Mouse (Mus musculus) stomach, embryonic 16.5 days (tissue): ENCODE results near the gene Ankib1. TPM values are rescaled to one million over a fixed set of nuclear protein-coding genes. Genes with fewer than 3 reads are reported as not detected.

Experiments
- ATAC-seq: fragments of 200-750 bp; cut with Nextera tagmentation; 2 replicates; pipeline ENCODE4 v1.8.0; 2017; ENCODE audit warnings: moderate number of reproducible peaks, moderate TSS enrichment; ENCODE audit not compliant: insufficient read depth, low FRiP score
- H3K27ac ChIP-seq: fragments of 300-500 bp; sonication (generic); 2 replicates; pipeline ENCODE4 v1.5.1; 2014; ENCODE audit warnings: low read length
- H3K27me3 ChIP-seq: fragments of 300-500 bp; sonication (generic); 2 replicates; pipeline ENCODE4 v1.6.1; 2014; ENCODE audit warnings: low read length, control low read depth, mixed read lengths; ENCODE audit not compliant: control insufficient read depth, insufficient read depth
- H3K36me3 ChIP-seq: fragments of 300-500 bp; sonication (generic); 2 replicates; pipeline ENCODE4 v1.6.1; 2014; ENCODE audit warnings: low read length; ENCODE audit not compliant: control insufficient read depth, insufficient read depth
- H3K4me1 ChIP-seq: fragments of 300-500 bp; sonication (generic); 2 replicates; pipeline ENCODE4 v1.6.1; 2014; ENCODE audit warnings: low read length, control low read depth, mixed read lengths; ENCODE audit not compliant: control insufficient read depth, insufficient read depth
- H3K4me2 ChIP-seq: fragments of 300-500 bp; sonication (generic); 2 replicates; pipeline ENCODE4 v1.6.1; 2014; ENCODE audit warnings: low read depth, low read length, mixed read lengths
- H3K4me3 ChIP-seq: fragments of 300-500 bp; sonication (generic); replicated peaks from 2 replicates; pipeline ENCODE4 v1.5.1; 2014; ENCODE audit warnings: mild to moderate bottlenecking, low read length
- H3K9ac ChIP-seq: fragments of 300-500 bp; sonication (generic); 2 replicates; pipeline ENCODE4 v1.6.1; 2014; ENCODE audit warnings: low read length
- H3K9me3 ChIP-seq: fragments of 300-500 bp; sonication (generic); replicated peaks from 2 replicates; pipeline ENCODE4 v1.6.1; 2016; ENCODE audit warnings: low read length, control low read depth; ENCODE audit not compliant: control insufficient read depth
- WGBS: fragments of 180-500 bp; shearing (Covaris S2); extraction: QIAGEN DNeasy Blood & Tissue Kit; methylation state at CpG from one replicate; pipeline ENCODE4 v1.1.7; 2014; 5-methylcytosine and 5-hydroxymethylcytosine counted together
- polyA plus RNA-seq: library from polyadenylated mRNA; unstranded; fragments of >200 nt; fragmentation: Nextera tagmentation; extraction: Ambion mirVana; gene quantifications from 2 replicates; pipeline ENCODE4 v1.2.1, GENCODE M21; 2015

The Ankib1 gene
- 6.3 and 7.7 TPM in 2 replicates for polyA plus RNA-seq

GRCm38 (mm10) chr5:3802433-3803291 lies at the start of gene Ankib1, which contains the start of gene Krit1:
TSS of gene Ankib1 (minus strand) at chr5:3802925.
TSS of gene Krit1 (plus strand) at chr5:3803184.
- peak; percentile 94 for ATAC-seq
- Histone ChIP-seq H3K36me3 (no peaks in the 10 kb centered on the region), H3K9me3 (no peaks in the 10 kb centered on the region), H3K9ac (peak within 1 kb of the TSS; percentile 90), H3K27ac (peak within 1 kb of the TSS; percentile 94), H3K4me2 (peak within 1 kb of the TSS; percentile 84), H3K4me3 (peak within 1 kb of the TSS; percentile 74), H3K4me1 (peaks cover 15% of the 10 kb centered on the region), H3K27me3 (no peaks in the 10 kb centered on the region)
- whole genome bisulfite sequencing: under 1% methylated on average over 109 of the region's 109 CpGs

DNA sequence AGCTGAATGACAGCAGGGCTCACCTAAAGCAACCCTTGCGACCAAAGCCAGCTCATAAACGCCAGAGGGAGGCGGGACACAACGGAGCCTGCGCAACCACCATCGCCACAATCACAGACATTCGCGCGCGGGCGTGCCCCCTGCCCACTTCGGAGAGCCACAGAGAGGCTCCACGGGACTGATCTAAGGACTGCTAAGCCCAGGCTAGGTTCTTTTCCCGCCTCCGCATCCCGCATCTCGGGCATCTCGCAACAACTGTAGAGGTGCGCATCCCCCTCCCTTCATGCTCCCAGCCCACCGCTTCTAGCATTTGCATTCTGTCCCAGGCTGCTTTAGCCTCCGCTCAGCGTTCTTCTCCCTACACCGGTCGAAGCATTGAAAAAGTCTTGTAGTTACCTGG lies 42.3 kb upstream of the Ankib1 start, which contains the start of gene Lrrd1:
Gene Lrrd1, plus strand, starts transcription at position 148 of the 400 bp plus-strand sequence.
- no peak for ATAC-seq
- Histone ChIP-seq H3K9me3 (no peaks in the 10 kb centered on the region), H3K36me3 (no peaks in the 10 kb centered on the region), H3K4me2 (peak within 1 kb of the TSS; percentile 58), H3K4me1 (no peaks in the 10 kb centered on the region), H3K9ac (peak within 1 kb of the TSS; percentile 44; the same call in 1 of the 2 replicates), H3K27me3 (no peaks in the 10 kb centered on the region), H3K27ac (no peak within 1 kb of the TSS), H3K4me3 (peak within 1 kb of the TSS; percentile 30)
- WGBS: 9% methylated on average over 24 of the region's 24 CpGs

DNA sequence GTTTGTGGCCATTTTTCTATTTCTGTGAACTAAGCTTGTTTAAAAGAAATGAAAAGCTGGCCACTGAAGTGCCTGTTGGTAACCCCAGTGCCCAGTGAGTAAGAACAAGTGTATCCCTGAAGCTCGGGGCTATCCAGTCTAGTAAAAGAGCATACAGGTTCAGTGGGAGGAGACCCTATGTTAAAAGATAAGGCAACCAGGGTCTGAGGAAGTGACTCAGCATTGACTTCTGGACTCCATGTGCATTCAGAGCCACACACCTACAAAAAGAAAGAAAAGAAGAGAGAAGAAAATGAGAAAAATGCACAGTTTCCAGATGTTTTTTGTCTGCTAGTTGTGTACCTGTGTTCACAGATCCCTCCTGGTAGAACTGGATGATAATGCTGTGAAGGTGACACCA lies 31.4 kb upstream of the Ankib1 start:
- Histone ChIP-seq H3K4me2 (no peak overlapping the region), H3K9ac (no peak overlapping the region), H3K27ac (no peak overlapping the region), H3K4me1 (no peaks in the 10 kb centered on the region), H3K9me3 (peaks cover 7% of the 10 kb centered on the region; the same call in 1 of the 2 replicates), H3K36me3 (peaks cover 15% of the 10 kb centered on the region), H3K4me3 (no peak overlapping the region), H3K27me3 (no peaks in the 10 kb centered on the region)
- WGBS: 73% methylated on average over 1 of the region's 1 CpGs
- no peak for ATAC-seq

GRCm38 (mm10) chr5:3808472-3808871 lies 5.7 kb upstream of the Ankib1 start:
- Histone ChIP-seq H3K4me3 (no peak overlapping the region), H3K27ac (no peak overlapping the region), H3K4me2 (no peak overlapping the region), H3K36me3 (no peaks in the 10 kb centered on the region), H3K9ac (no peak overlapping the region), H3K4me1 (peaks cover 8% of the 10 kb centered on the region), H3K9me3 (no peaks in the 10 kb centered on the region), H3K27me3 (no peaks in the 10 kb centered on the region)
- WGBS: 98% methylated on average over 1 of the region's 1 CpGs
- ATAC-seq: no peak

- no peaks in the 10 kb centered on the region for H3K36me3 ChIP-seq
- ATAC-seq: peak; percentile 78; the same call in 1 of the 2 replicates
- under 1% methylated on average over 36 of the region's 36 CpGs for WGBS
- peak overlapping the region; percentile 94 for H3K27ac ChIP-seq
- H3K4me1 ChIP-seq: peaks cover 15% of the 10 kb centered on the region
- H3K9me3 ChIP-seq: no peaks in the 10 kb centered on the region
- H3K4me2 ChIP-seq: peak overlapping the region; percentile 84
- peak overlapping the region; percentile 74 for H3K4me3 ChIP-seq
- H3K27me3 ChIP-seq: no peaks in the 10 kb centered on the region
- H3K9ac ChIP-seq: peak overlapping the region; percentile 90
Measured at GRCm38 (mm10) chr5:3803292-3804165, 804 bp upstream of the Ankib1 start.

DNA sequence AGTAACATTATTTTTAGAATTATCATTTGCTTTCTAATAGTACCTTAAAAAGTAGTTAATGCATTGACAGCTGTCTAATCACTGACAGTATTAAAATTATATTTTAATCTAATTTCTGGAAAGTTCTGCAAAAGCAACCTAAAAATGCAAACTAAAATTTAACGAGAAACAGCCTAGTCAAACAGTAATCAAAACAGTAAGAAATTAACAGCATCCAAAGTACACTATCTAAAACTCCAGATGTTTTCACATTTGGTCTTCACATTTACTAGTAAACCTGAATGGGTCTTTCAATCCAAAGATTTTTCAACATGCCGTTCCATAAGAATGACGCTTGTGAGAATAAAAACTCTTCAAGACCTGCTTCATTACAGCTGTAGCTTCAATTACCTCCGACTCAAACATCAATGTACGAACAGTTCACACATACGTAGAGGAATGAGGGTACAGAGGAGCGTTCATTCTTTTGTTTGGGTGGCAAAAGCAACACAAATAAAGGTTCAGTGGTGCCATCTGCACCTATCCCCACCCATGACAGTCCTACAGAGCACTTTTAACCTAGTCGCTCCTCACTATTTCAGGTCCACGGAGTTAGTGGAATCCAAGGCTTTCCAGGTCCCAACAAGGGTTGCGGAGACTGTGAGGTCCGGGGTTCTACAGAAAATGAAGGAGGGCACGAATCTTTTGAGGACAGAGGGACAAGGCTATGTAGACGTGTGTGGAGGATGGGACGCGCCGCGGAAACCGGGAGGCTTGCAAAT lies 873 bp downstream of the Ankib1 start:
- H3K4me3 ChIP-seq: peak overlapping the region; percentile 74
- H3K27me3 ChIP-seq: no peaks in the 10 kb centered on the region
- peak overlapping the region; percentile 94 for H3K27ac ChIP-seq
- H3K4me2 ChIP-seq: peak overlapping the region; percentile 84
- peaks cover 15% of the 10 kb centered on the region for H3K4me1 ChIP-seq
- H3K9me3 ChIP-seq: no peaks in the 10 kb centered on the region
- ATAC-seq: no peak
- 5% methylated on average over 18 of the region's 18 CpGs for WGBS
- no peaks in the 10 kb centered on the region for H3K36me3 ChIP-seq
- H3K9ac ChIP-seq: peak overlapping the region; percentile 90

GRCm38 (mm10) chr5:3800881-3801280 lies 1.8 kb downstream of the Ankib1 start:
- H3K27ac ChIP-seq: no peak overlapping the region
- H3K4me2 ChIP-seq: no peak overlapping the region
- H3K4me3 ChIP-seq: no peak overlapping the region
- H3K27me3 ChIP-seq: no peaks in the 10 kb centered on the region
- 72% methylated on average over 4 of the region's 4 CpGs for WGBS
- peaks cover 15% of the 10 kb centered on the region for H3K4me1 ChIP-seq
- H3K9ac ChIP-seq: no peak overlapping the region
- H3K9me3 ChIP-seq: no peaks in the 10 kb centered on the region
- no peaks in the 10 kb centered on the region for H3K36me3 ChIP-seq
- no peak for ATAC-seq

DNA sequence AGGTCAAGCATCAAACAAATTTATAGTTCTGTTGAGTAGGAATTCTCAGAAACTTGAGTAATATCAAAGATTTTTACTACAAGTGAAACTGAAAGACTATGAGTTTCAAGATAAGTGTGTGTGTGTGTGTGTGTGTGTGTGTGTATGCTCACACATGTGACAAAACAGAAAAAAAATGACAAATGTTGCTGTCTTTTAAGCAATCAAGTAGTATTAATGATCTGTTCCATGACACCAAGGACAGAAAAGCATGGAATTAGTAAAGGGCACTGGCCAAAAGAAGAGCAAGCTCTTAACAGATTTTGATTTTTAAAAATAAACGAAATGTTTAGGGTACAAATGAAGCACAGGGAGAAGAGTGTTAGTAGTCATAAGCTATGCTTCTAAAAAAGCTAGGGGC lies 2.7 kb downstream of the Ankib1 start:
- Histone ChIP-seq H3K9me3 (no peaks in the 10 kb centered on the region), H3K4me1 (peaks cover 15% of the 10 kb centered on the region), H3K4me2 (no peak overlapping the region), H3K27ac (no peak overlapping the region), H3K27me3 (no peaks in the 10 kb centered on the region), H3K9ac (no peak overlapping the region), H3K4me3 (no peak overlapping the region), H3K36me3 (no peaks in the 10 kb centered on the region)
- ATAC-seq: no peak
- 85% methylated on average over 1 of the region's 1 CpGs for WGBS
